Mouse (Mus musculus) E14TG2a.4 (cell line): ENCODE data around the gene Hhipl1.

ENCODE experiments used
- CTCF ChIP-seq: conservative IDR thresholded peaks from 2 replicates; pipeline ENCODE4 v1.5.1; 2014; ENCODE audit warnings: low read length
- NANOG ChIP-seq: IDR thresholded peaks from 2 replicates; pipeline ENCODE4 v1.6.1; 2014; ENCODE audit warnings: borderline replicate concordance, low read length, mixed read lengths
- POU5F1 ChIP-seq: IDR thresholded peaks from 2 replicates; pipeline ENCODE4 v1.6.1; 2014; ENCODE audit warnings: low read length, borderline replicate concordance

- TF ChIP-seq CTCF (no peak), POU5F1 (no peak), NANOG (no peak)
Observed at GRCm38 (mm10) chr12:108259322-108260049, 46.6 kb upstream of the Hhipl1 start.
